Mouse (Mus musculus): ENCODE measurements around the gene Snap47.

DNA sequence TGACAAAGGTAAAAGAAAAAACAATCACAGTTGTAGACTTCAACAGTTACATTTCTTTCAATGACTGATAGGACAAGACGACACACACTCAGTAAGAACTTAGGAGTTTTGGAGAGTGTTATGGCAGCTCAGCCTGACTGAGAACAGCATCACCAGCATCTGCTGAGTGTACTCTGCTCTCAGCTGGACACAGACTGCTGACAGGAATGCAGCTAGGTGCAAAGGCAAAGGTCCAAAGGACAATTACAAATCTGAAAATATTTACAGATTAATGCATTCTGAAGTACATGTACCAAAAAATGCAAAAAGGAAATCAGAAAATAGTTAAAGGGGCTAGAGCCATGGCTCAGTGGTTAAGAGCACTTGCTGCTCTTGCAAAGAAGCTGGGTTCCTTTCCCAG lies 21.0 kb downstream of the Snap47 start:
- TF ChIP-seq POLR2A (IDR thresholded peaks at IDR 0.05; ENCODE audit: borderline replicate concordance, low read depth, low read length) (no peak), CTCF (IDR thresholded peaks at IDR 0.05; ENCODE audit: low read depth, low read length) (no peak)

Data from bone marrow macrophage, adult 2 months (primary cell).